Mouse (Mus musculus) stomach, embryonic 16.5 days (tissue): ENCODE data around the gene Gba. TPM values are rescaled to one million over a fixed set of nuclear protein-coding genes. Genes with fewer than 3 reads are reported as not detected.
A peak's percentile ranks its signal among the peaks of the same experiment; 100 is the strongest.

Experiments used
- ATAC-seq: fragments of 200-750 bp; cut with Nextera tagmentation; 2 replicates; pipeline ENCODE4 v1.8.0; 2017; ENCODE audit warnings: moderate number of reproducible peaks, moderate TSS enrichment; ENCODE audit not compliant: insufficient read depth, low FRiP score
- H3K27ac ChIP-seq: fragments of 300-500 bp; sonication (generic); 2 replicates; pipeline ENCODE4 v1.5.1; 2014; ENCODE audit warnings: low read length
- H3K27me3 ChIP-seq: fragments of 300-500 bp; sonication (generic); 2 replicates; pipeline ENCODE4 v1.6.1; 2014; ENCODE audit warnings: low read length, control low read depth, mixed read lengths; ENCODE audit not compliant: control insufficient read depth, insufficient read depth
- H3K36me3 ChIP-seq: fragments of 300-500 bp; sonication (generic); 2 replicates; pipeline ENCODE4 v1.6.1; 2014; ENCODE audit warnings: low read length; ENCODE audit not compliant: control insufficient read depth, insufficient read depth
- H3K4me1 ChIP-seq: fragments of 300-500 bp; sonication (generic); 2 replicates; pipeline ENCODE4 v1.6.1; 2014; ENCODE audit warnings: low read length, control low read depth, mixed read lengths; ENCODE audit not compliant: control insufficient read depth, insufficient read depth
- H3K4me2 ChIP-seq: fragments of 300-500 bp; sonication (generic); 2 replicates; pipeline ENCODE4 v1.6.1; 2014; ENCODE audit warnings: low read depth, low read length, mixed read lengths
- H3K4me3 ChIP-seq: fragments of 300-500 bp; sonication (generic); replicated peaks from 2 replicates; pipeline ENCODE4 v1.5.1; 2014; ENCODE audit warnings: mild to moderate bottlenecking, low read length
- H3K9ac ChIP-seq: fragments of 300-500 bp; sonication (generic); 2 replicates; pipeline ENCODE4 v1.6.1; 2014; ENCODE audit warnings: low read length
- H3K9me3 ChIP-seq: fragments of 300-500 bp; sonication (generic); replicated peaks from 2 replicates; pipeline ENCODE4 v1.6.1; 2016; ENCODE audit warnings: low read length, control low read depth; ENCODE audit not compliant: control insufficient read depth
- WGBS: fragments of 180-500 bp; shearing (Covaris S2); extraction: QIAGEN DNeasy Blood & Tissue Kit; methylation state at CpG from one replicate; pipeline ENCODE4 v1.1.7; 2014; 5-methylcytosine and 5-hydroxymethylcytosine counted together
- polyA plus RNA-seq: library from polyadenylated mRNA; unstranded; fragments of >200 nt; fragmentation: Nextera tagmentation; extraction: Ambion mirVana; gene quantifications from 2 replicates; pipeline ENCODE4 v1.2.1, GENCODE M21; 2015

The Gba gene
- polyA plus RNA-seq, 1 experiment from 2014 or later, result 55.4 TPM

GRCm38 (mm10) chr3:89178107-89178385 lies 24.7 kb upstream of the Gba start:
- H3K4me1 ChIP-seq, result peaks cover 17% of the 10 kb centered on the region
- peak overlapping the region; percentile 72 for H3K27ac ChIP-seq
- peak overlapping the region; percentile 86 for H3K9ac ChIP-seq
- H3K36me3 ChIP-seq, result peaks cover 31% of the 10 kb centered on the region
- H3K4me2 ChIP-seq, result peak overlapping the region; percentile 85
- peak overlapping the region; percentile 74 for H3K4me3 ChIP-seq
- WGBS, result 5% methylated on average over 6 of the region's 6 CpGs
- H3K27me3 ChIP-seq, result no peaks in the 10 kb centered on the region
- ATAC-seq, result no peak
- H3K9me3 ChIP-seq, result no peaks in the 10 kb centered on the region

DNA sequence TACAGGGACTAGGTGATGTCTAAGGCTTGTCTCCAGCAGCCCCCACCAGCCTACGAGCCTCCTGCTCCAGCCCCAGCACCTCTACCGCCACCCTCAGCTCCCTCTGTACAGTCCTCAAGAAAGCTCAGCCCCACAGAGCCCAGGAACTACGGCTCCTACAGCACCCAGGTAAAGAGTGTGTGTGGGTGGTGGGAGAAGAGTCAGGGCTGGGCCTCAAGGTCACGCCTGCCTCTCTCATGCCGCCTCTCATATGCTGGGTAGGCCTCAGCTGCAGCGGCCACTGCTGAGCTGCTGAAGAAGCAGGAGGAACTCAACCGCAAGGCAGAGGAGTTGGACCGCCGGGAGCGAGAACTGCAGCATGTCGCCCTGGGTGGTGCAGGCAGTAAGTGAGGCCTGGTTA lies 23.7 kb upstream of the Gba start:
- WGBS, result 82% methylated on average over 11 of the region's 11 CpGs
- H3K4me3 ChIP-seq, result no peak overlapping the region
- no peak for ATAC-seq
- no peak overlapping the region for H3K4me2 ChIP-seq
- H3K27me3 ChIP-seq, result no peaks in the 10 kb centered on the region
- no peak overlapping the region for H3K27ac ChIP-seq
- H3K9ac ChIP-seq, result no peak overlapping the region
- H3K4me1 ChIP-seq, result peaks cover 23% of the 10 kb centered on the region
- H3K36me3 ChIP-seq, result peaks cover 22% of the 10 kb centered on the region
- no peaks in the 10 kb centered on the region for H3K9me3 ChIP-seq

GRCm38 (mm10) chr3:89181749-89182500 lies 20.8 kb upstream of the Gba start:
- H3K36me3 ChIP-seq, result peaks cover 6% of the 10 kb centered on the region; the same call in 1 of the 2 replicates
- ATAC-seq, result no peak
- no peaks in the 10 kb centered on the region for H3K27me3 ChIP-seq
- peak overlapping the region; percentile 49 for H3K27ac ChIP-seq
- H3K4me1 ChIP-seq, result peaks cover 28% of the 10 kb centered on the region
- H3K9ac ChIP-seq, result no peak overlapping the region
- no peak overlapping the region for H3K4me2 ChIP-seq
- 89% methylated on average over 27 of the region's 27 CpGs for WGBS
- H3K9me3 ChIP-seq, result no peaks in the 10 kb centered on the region
- H3K4me3 ChIP-seq, result no peak overlapping the region

GRCm38 (mm10) chr3:89182531-89183057 lies 20.1 kb upstream of the Gba start:
- Histone ChIP-seq H3K36me3 (peaks cover 6% of the 10 kb centered on the region; the same call in 1 of the 2 replicates), H3K9ac (no peak overlapping the region), H3K4me2 (peak overlapping the region; percentile 97; the same call in 1 of the 2 replicates), H3K4me1 (peaks cover 28% of the 10 kb centered on the region), H3K27ac (peak overlapping the region; percentile 49), H3K4me3 (peak overlapping the region; percentile 66), H3K27me3 (no peaks in the 10 kb centered on the region), H3K9me3 (no peaks in the 10 kb centered on the region)
- 37% methylated on average over 7 of the region's 7 CpGs for WGBS
- no peak for ATAC-seq

DNA sequence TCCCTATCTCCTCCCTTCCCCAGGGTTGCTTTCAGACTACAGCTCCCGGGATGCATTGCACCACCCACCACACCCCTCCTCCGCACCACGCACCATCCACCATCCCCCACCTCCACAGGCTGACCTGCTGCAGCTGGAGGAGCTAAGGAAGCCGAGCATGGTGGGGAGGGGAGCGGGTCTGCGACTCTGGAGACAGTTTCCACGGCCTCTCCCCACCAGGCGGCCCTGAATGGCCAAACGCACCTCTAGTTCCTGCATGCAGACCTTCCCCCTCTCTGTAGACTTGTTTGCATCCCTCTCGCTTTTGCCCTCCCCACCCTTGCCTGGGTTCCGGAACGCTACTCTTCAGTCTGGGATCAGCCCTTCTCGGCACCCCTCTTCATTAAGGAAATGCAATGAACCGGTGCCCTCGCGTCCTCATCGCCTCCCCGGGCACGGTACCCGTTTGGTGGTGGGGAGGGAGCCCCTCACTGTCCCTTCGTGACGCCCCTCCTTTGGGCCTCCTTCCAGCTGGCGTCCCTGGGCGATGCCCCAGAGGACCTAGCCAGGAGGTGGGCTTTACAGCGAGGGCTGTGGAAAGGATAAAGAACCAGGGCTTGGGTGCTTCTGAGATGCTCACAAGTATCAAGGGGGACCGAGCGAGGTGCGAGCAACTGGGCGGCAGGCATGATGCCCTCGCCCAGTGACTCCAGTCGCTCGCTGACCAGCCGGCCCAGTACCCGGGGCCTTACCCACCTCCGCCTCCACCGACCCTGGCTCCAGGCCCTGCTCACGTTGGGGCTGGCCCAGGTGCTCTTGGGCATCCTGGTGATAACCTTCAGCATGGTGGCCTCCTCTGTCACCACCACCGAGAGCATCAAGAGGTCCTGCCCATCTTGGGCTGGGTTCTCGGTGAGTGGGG lies 19.4 kb upstream of the Gba start, which contains the start of gene Fam189b:
Fam189b (plus strand) TSS at position 86 of the 901 bp plus-strand sequence.
- H3K4me3 ChIP-seq, result peak within 1 kb of the TSS; percentile 66
- H3K27me3 ChIP-seq, result no peaks in the 10 kb centered on the region
- H3K4me2 ChIP-seq, result peak within 1 kb of the TSS; percentile 97
- no peaks in the 10 kb centered on the region for H3K9me3 ChIP-seq
- H3K9ac ChIP-seq, result peak within 1 kb of the TSS; percentile 88
- peak within 1 kb of the TSS; percentile 61 for H3K27ac ChIP-seq
- ATAC-seq, result peak; percentile 96
- peaks cover 24% of the 10 kb centered on the region for H3K4me1 ChIP-seq
- peaks cover 6% of the 10 kb centered on the region; the same call in 1 of the 2 replicates for H3K36me3 ChIP-seq
- 6% methylated on average over 39 of the region's 39 CpGs for WGBS

- H3K9me3 ChIP-seq, result no peaks in the 10 kb centered on the region
- ATAC-seq, result no peak
- 79% methylated on average over 6 of the region's 6 CpGs for WGBS
- H3K27ac ChIP-seq, result no peak overlapping the region
- H3K36me3 ChIP-seq, result peaks cover 6% of the 10 kb centered on the region; the same call in 1 of the 2 replicates
- H3K4me2 ChIP-seq, result peak overlapping the region; percentile 97
- peak overlapping the region; percentile 88 for H3K9ac ChIP-seq
- no peaks in the 10 kb centered on the region for H3K27me3 ChIP-seq
- peak overlapping the region; percentile 66 for H3K4me3 ChIP-seq
- H3K4me1 ChIP-seq, result peaks cover 18% of the 10 kb centered on the region
Measured at GRCm38 (mm10) chr3:89183959-89184315, 18.8 kb upstream of the Gba start.

DNA sequence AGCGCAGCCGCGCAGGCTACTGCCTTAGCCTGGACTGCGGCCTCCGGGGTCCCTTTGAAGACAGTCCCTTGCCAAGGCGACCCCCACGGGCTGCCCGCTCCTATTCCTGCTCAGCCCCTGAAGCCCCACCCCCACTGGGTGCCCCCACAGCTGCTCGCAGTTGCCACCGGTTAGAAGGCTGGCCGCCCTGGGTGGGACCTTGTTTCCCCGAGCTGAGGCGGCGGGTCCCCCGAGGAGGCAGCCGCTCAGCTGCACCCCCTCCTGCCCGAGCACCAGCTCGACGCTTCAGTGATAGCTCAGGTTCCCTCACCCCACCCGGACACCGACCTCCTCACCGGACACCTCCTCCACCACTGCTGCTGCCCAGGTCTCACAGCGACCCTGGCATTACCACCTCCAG lies 15.5 kb upstream of the Gba start:
- Histone ChIP-seq H3K9ac (0 out of 2 replicates have a peak overlapping the region, but pooled peaks have one; percentile 25), H3K4me2 (no peak overlapping the region), H3K27ac (no peak overlapping the region), H3K36me3 (no peaks in the 10 kb centered on the region), H3K9me3 (no peaks in the 10 kb centered on the region), H3K4me3 (no peak overlapping the region), H3K27me3 (no peaks in the 10 kb centered on the region), H3K4me1 (peaks cover 15% of the 10 kb centered on the region)
- ATAC-seq, result no peak
- WGBS, result 54% methylated on average over 23 of the region's 23 CpGs

- no peak overlapping the region for H3K4me3 ChIP-seq
- H3K36me3 ChIP-seq, result no peaks in the 10 kb centered on the region
- H3K4me1 ChIP-seq, result peaks cover 11% of the 10 kb centered on the region
- 81% methylated on average over 18 of the region's 18 CpGs for WGBS
- H3K4me2 ChIP-seq, result no peak overlapping the region
- H3K27ac ChIP-seq, result no peak overlapping the region
- H3K9me3 ChIP-seq, result no peaks in the 10 kb centered on the region
- H3K9ac ChIP-seq, result 0 out of 2 replicates have a peak overlapping the region, but pooled peaks have one; percentile 25
- H3K27me3 ChIP-seq, result no peaks in the 10 kb centered on the region
- ATAC-seq, result no peak
Measured at GRCm38 (mm10) chr3:89187690-89188477, 14.8 kb upstream of the Gba start.
